Mouse (Mus musculus) forebrain, embryonic 11.5 days (tissue): Measurements from ENCODE around the gene Psors1c2. TPM values are rescaled to one million over a fixed set of nuclear protein-coding genes. Genes with fewer than 3 reads are reported as not detected.
A peak's percentile ranks its signal among the peaks of the same experiment; 100 is the strongest.

Experiments used
- ATAC-seq: fragments of 200-750 bp; cut with Nextera tagmentation; replicated peaks from 2 replicates; pipeline ENCODE4 v1.8.0; 2017; ENCODE audit warnings: moderate TSS enrichment; ENCODE audit not compliant: low FRiP score
- DNase-seq: peaks from one replicate; pipeline ENCODE4 v3.0.0-alpha.2; 2017; ENCODE audit warnings: low spot score
- H3K27ac ChIP-seq: fragments of 300-500 bp; sonication (generic); 2 replicates; pipeline ENCODE4 v1.5.1; 2014; ENCODE audit warnings: low read depth, low read length
- H3K27me3 ChIP-seq: fragments of 300-500 bp; sonication (generic); 2 replicates; pipeline ENCODE4 v1.6.1; 2014; ENCODE audit warnings: mild to moderate bottlenecking, low read length, mixed read lengths; ENCODE audit not compliant: control insufficient read depth, insufficient read depth
- H3K36me3 ChIP-seq: fragments of 300-500 bp; sonication (generic); 2 replicates; pipeline ENCODE4 v1.6.1; 2014; ENCODE audit warnings: mild to moderate bottlenecking, low read length, moderate library complexity, mixed read lengths; ENCODE audit not compliant: control insufficient read depth, insufficient read depth
- H3K4me1 ChIP-seq: fragments of 300-500 bp; sonication (generic); replicated peaks from 2 replicates; pipeline ENCODE4 v1.6.1; 2014; ENCODE audit warnings: low read length, mixed read lengths; ENCODE audit not compliant: control insufficient read depth, insufficient read depth
- H3K4me2 ChIP-seq: fragments of 300-500 bp; sonication (generic); 2 replicates; pipeline ENCODE4 v1.6.1; 2014; ENCODE audit warnings: low read depth, mild to moderate bottlenecking, low read length, moderate library complexity, mixed read lengths; ENCODE audit not compliant: severe bottlenecking
- H3K4me3 ChIP-seq: fragments of 300-500 bp; sonication (generic); 2 replicates; pipeline ENCODE4 v1.5.1; 2014; ENCODE audit warnings: low read depth, low read length
- H3K9ac ChIP-seq: fragments of 300-500 bp; sonication (generic); 2 replicates; pipeline ENCODE4 v1.6.1; 2014; ENCODE audit warnings: low read length
- H3K9me3 ChIP-seq: fragments of 300-500 bp; sonication (generic); 2 replicates; pipeline ENCODE4 v1.6.1; 2016; ENCODE audit warnings: low read length, mixed read lengths; ENCODE audit not compliant: control insufficient read depth
- WGBS: fragments of 180-500 bp; shearing (Covaris S2); extraction: QIAGEN DNeasy Blood & Tissue Kit; methylation state at CpG from one replicate; pipeline ENCODE4 v1.1.7; 2014; 5-methylcytosine and 5-hydroxymethylcytosine counted together
- polyA plus RNA-seq: library from polyadenylated mRNA; unstranded; fragments of >200 nt; fragmentation: Nextera tagmentation; extraction: Ambion mirVana; gene quantifications from 2 replicates; pipeline ENCODE4 v1.2.1, GENCODE M21; 2014

Psors1c2 gene
- polyA plus RNA-seq, 1 experiment from 2014 or later = 1.4 TPM

DNA sequence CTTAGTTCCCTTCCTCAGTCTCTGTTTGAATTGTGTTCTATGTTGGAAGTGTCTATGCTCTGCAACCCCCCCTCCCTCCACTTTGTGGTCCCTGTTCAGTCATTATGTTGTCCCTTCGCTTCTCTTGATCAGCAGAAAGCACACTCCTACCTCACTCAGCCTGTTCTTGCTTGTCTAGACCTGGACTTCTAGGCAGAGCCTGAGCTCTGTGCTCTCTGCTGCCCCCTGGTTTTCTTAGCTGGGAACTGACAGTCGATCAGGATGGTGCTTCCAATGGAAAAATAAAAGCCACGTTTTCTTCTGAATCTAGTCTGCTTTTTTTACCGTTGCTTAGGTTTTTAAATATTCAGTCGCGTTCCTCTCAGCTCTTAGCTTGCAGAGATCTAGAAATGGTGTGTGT is 1.3 kb downstream of the Psors1c2 start:
- 11% methylated on average over 6 of the region's 6 CpGs for WGBS
- Histone ChIP-seq H3K36me3 (no peaks in the 10 kb centered on the region), H3K9me3 (no peaks in the 10 kb centered on the region), H3K4me3 (no peak overlapping the region), H3K4me1 (no peaks in the 10 kb centered on the region), H3K9ac (no peak overlapping the region), H3K27me3 (no peaks in the 10 kb centered on the region), H3K27ac (no peak overlapping the region), H3K4me2 (no peak overlapping the region)
- DNase-seq = peak; percentile 83
- no peak for ATAC-seq

DNA sequence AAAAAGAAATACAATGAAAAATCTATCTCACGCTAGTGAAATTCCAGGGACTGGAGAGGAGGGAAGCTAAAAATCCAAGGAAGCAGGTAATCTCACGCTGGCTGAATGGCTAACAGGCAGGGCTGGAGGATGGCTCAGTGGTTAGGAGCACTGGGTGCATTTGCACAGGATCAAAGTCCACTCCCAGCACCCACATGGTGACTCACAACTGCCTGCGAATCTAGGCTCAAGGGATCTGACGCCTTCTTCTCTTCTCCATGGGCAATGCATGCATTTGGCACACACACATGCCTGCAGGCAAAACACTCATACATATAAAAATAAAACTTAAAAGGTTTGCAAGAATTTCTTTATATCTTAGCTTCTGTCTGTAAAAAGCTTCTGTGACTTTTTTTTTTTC is 4.4 kb downstream of the Psors1c2 start:
- Histone ChIP-seq H3K4me3 (no peak overlapping the region), H3K27me3 (no peaks in the 10 kb centered on the region), H3K36me3 (no peaks in the 10 kb centered on the region), H3K4me2 (no peak overlapping the region), H3K9me3 (no peaks in the 10 kb centered on the region), H3K9ac (no peak overlapping the region), H3K27ac (no peak overlapping the region), H3K4me1 (no peaks in the 10 kb centered on the region)
- WGBS = 89% methylated on average over 4 of the region's 4 CpGs
- ATAC-seq (no peak), DNase-seq (no peak)

DNA sequence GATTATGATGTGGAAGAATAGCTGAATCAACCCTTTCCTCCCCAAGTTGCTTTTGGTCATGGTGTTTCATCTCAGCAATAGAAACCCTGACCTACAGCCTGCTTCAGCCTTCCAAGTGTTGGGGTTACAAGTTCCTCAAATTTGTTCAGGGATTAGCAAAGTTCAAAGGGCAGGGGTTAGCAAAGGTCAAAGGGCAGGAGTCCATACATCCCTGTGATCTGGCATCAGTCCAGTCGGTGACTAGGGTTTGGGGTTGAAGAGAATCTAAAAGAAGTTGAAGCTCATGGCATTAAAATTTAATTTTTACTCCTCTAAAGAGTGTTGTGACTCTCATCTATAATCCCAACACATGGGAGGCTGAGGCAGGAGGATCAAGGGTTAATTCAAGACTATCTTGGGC is 5.5 kb downstream of the Psors1c2 start:
- no peak overlapping the region for H3K4me2 ChIP-seq
- no peak overlapping the region for H3K27ac ChIP-seq
- DNase-seq (no peak), ATAC-seq (no peak)
- WGBS = 84% methylated on average over 1 of the region's 1 CpGs
- H3K4me3 ChIP-seq = no peak overlapping the region
- H3K4me1 ChIP-seq = no peaks in the 10 kb centered on the region
- no peaks in the 10 kb centered on the region for H3K36me3 ChIP-seq
- no peak overlapping the region for H3K9ac ChIP-seq
- no peaks in the 10 kb centered on the region for H3K27me3 ChIP-seq
- no peaks in the 10 kb centered on the region for H3K9me3 ChIP-seq

DNA sequence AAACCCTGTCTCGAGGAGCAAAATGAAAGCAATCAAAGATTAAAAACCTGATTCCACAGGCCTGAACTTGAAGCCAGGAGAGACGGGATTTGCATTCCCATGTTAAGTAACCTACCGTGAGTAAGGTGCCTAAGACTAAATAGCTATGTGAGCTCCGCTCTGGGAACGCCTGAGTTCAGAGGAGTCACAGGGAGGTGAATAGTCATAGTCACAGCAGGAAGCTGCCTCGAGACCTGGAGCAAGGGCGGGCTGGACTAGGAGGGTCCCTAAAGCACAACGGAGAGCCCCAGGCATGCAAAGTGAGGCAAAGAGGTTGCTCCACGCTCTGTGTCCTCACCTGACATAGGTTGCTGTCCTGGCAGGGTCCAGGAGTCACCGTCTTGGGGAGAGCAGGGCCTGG is 6.5 kb downstream of the Psors1c2 start:
- no peaks in the 10 kb centered on the region for H3K4me1 ChIP-seq
- H3K36me3 ChIP-seq = no peaks in the 10 kb centered on the region
- ATAC-seq (no peak), DNase-seq (no peak)
- H3K27ac ChIP-seq = no peak overlapping the region
- WGBS = 56% methylated on average over 10 of the region's 10 CpGs
- no peaks in the 10 kb centered on the region for H3K27me3 ChIP-seq
- H3K4me2 ChIP-seq = no peak overlapping the region
- H3K9ac ChIP-seq = no peak overlapping the region
- no peaks in the 10 kb centered on the region for H3K9me3 ChIP-seq
- H3K4me3 ChIP-seq = no peak overlapping the region

DNA sequence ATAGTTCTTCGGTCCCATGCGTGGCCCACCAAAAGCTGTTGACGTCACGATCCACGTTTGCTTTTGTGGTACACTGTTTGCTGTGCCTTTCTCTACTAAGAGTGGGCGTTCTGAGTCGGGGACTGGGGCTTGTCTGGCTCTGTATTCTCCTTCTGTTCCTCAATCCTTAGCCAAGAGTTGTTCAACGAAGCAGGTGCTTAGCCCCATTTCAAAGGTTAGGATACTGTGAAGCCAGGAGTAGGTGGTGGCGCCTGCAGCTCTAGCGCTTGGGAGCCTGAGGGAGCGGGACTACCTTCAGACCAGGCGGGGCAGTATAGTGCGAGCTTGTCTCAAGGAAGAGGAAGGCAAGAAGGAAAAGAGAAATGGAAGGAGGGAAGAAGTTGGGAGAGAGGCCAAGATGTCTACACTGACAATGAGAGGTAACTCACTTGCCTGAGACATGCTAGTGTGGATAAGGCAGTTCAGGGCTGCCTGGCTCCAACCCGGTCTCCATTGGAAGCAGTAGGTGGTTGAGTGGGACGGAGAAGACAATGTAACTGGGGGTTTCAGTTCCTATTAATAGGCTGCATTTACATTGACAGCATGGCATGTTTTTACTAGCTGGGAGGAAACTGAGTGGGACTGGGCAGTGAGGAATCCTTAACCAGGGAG is 9.9 kb downstream of the Psors1c2 start:
- Histone ChIP-seq H3K27ac (no peak overlapping the region), H3K9ac (no peak overlapping the region), H3K36me3 (no peaks in the 10 kb centered on the region), H3K4me2 (no peak overlapping the region), H3K4me3 (no peak overlapping the region), H3K27me3 (no peaks in the 10 kb centered on the region), H3K9me3 (no peaks in the 10 kb centered on the region), H3K4me1 (0 out of 2 replicates have a peak, but pooled peaks cover 2% of the 10 kb centered on the region)
- 74% methylated on average over 15 of the region's 15 CpGs for WGBS
- no peak for DNase-seq
- no peak for ATAC-seq

DNA sequence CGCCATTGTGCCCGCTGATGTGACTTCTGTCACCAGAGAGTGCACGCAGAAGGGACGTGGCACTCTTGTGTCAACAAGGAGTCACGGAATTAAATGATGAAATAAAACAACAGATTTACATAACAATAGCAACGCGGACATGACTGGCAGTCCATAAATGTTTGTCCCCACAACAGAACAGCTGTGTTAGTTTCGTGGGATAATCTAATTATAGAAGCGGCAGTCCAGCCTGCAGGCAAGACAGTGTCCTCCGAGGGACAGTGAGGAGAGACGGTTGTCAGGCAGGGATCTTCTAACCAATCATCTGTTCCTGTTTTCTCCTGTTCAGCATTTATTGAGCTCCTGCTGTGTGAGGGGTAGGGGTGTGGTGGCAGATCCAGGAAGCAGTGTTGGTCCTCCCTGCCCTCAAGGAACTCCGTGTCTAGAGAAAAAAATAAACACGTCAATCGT is 10.4 kb downstream of the Psors1c2 start:
- no peak overlapping the region for H3K4me3 ChIP-seq
- no peak for DNase-seq
- H3K4me1 ChIP-seq = 0 out of 2 replicates have a peak, but pooled peaks cover 2% of the 10 kb centered on the region
- no peak for ATAC-seq
- H3K27me3 ChIP-seq = no peaks in the 10 kb centered on the region
- no peak overlapping the region for H3K27ac ChIP-seq
- H3K9ac ChIP-seq = no peak overlapping the region
- no peaks in the 10 kb centered on the region for H3K36me3 ChIP-seq
- no peak overlapping the region for H3K4me2 ChIP-seq
- 54% methylated on average over 14 of the region's 14 CpGs for WGBS
- H3K9me3 ChIP-seq = no peaks in the 10 kb centered on the region

DNA sequence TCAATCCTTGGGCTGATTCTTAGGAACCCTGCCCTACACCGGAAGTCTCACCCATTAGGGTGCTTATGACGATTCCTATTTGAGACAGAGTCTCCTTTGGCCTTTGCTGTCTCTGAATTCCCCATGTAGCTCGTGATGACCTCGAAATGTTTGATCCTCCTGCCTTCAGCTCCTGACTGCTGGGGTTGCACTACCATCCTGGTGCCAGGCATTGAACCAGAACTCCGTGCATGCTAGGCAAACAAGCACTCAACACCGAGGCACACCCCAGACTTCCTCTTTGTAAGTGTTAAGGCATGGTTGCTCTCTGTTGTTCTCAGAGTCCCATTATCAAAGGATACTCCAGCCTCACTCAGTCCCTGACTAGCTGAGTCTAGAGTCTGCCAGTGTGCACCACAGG is 11.0 kb downstream of the Psors1c2 start:
- Histone ChIP-seq H3K4me1 (0 out of 2 replicates have a peak, but pooled peaks cover 2% of the 10 kb centered on the region), H3K27me3 (no peaks in the 10 kb centered on the region), H3K27ac (no peak overlapping the region), H3K9me3 (no peaks in the 10 kb centered on the region), H3K4me2 (no peak overlapping the region), H3K9ac (no peak overlapping the region), H3K36me3 (no peaks in the 10 kb centered on the region), H3K4me3 (no peak overlapping the region)
- no peak for DNase-seq
- no peak for ATAC-seq
- 83% methylated on average over 6 of the region's 6 CpGs for WGBS

DNA sequence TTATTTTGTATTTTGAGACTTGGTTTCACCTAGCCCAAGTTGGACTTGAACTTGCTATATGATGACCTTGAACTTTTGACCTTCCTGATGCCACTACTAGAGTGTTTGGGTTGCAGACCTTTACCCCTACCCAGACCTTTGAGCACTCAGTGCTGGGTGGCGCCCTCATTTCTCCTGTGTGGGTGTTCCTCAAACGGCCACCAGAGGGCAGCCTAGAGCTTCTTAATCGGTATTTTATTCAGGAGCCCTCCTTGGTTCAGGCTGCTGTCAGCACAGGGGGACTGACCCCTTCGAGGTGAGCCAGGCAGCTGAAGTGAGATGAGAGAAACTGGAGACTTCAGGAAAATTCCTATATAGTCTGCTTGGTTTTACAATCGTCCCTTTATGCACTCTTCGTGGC is 11.7 kb downstream of the Psors1c2 start:
- Histone ChIP-seq H3K27me3 (no peaks in the 10 kb centered on the region), H3K9me3 (no peaks in the 10 kb centered on the region), H3K36me3 (no peaks in the 10 kb centered on the region), H3K27ac (no peak overlapping the region), H3K4me1 (0 out of 2 replicates have a peak, but pooled peaks cover 2% of the 10 kb centered on the region), H3K4me3 (no peak overlapping the region), H3K4me2 (no peak overlapping the region), H3K9ac (no peak overlapping the region)
- peak; percentile 77 for DNase-seq
- no peak for ATAC-seq
- 32% methylated on average over 6 of the region's 6 CpGs for WGBS

DNA sequence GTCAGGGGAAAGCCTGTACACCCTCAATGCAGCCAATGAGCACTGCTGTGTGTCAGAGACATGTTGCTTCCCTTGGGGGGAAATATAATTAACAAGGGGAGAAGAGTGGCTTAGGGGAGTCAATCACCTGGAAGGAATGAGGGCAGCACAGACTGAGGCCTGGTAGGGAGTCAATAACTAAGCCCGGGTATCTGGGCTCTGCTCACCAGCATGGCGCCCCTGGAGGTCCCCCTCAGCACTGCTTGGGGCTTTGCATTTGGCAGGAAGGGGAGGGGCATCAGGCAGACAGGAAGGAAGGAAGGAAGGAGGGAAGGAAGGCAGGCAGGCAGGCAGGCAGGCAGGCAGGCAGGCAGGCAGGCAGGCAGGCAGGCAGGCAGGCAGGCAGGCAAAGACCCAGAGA is 14.5 kb downstream of the Psors1c2 start:
- Histone ChIP-seq H3K9me3 (no peaks in the 10 kb centered on the region), H3K36me3 (no peaks in the 10 kb centered on the region), H3K27ac (no peak overlapping the region), H3K9ac (no peak overlapping the region), H3K4me1 (0 out of 2 replicates have a peak, but pooled peaks cover 2% of the 10 kb centered on the region), H3K4me2 (no peak overlapping the region), H3K27me3 (no peaks in the 10 kb centered on the region), H3K4me3 (no peak overlapping the region)
- no peak for ATAC-seq
- no peak for DNase-seq
- WGBS = 40% methylated on average over 2 of the region's 2 CpGs
